Mouse (Mus musculus) cerebellum, adult 2 months (tissue): Measurements from ENCODE around the gene Dis3.

Experiments used
- CTCF ChIP-seq: fragments of 200-500 bp; IDR thresholded peaks from 2 replicates; pipeline ENCODE4 v1.5.1; 2011; ENCODE audit warnings: low read depth, mild to moderate bottlenecking, control low read depth, low read length, moderate library complexity, borderline replicate concordance; ENCODE audit not compliant: insufficient read depth
- POLR2A ChIP-seq: fragments of 200-500 bp; IDR thresholded peaks from 2 replicates; pipeline ENCODE4 v1.6.1; 2011; ENCODE audit warnings: low read length, control low read depth, borderline replicate concordance; ENCODE audit not compliant: insufficient read depth

GRCm38 (mm10) chr14:99045378-99046030 lies 54.1 kb downstream of the Dis3 start:
- TF ChIP-seq CTCF = no peak
- TF ChIP-seq POLR2A = no peak; the same call in 1 of the 2 replicates
